Mouse (Mus musculus) lung, postnatal 4 days (tissue): ENCODE results near the gene Thbs1.

Experiments used
- DNase-seq, 2 experiments: peaks; one replicate each; pipeline ENCODE4 v3.0.0; 2021

Thbs1 gene

GRCm38 (mm10) chr2:118114671-118115070 is 3.0 kb downstream of the Thbs1 start:
- no peak for DNase-seq

- peak in 1 of 2 experiments; percentile 5 for DNase-seq
Measured at GRCm38 (mm10) chr2:118115647-118116046, 4.0 kb downstream of the Thbs1 start.

- DNase-seq: no peak
Measured at GRCm38 (mm10) chr2:118116180-118116579, 4.5 kb downstream of the Thbs1 start.

GRCm38 (mm10) chr2:118116754-118117290 is 5.1 kb downstream of the Thbs1 start:
- no peak for DNase-seq

- no peak for DNase-seq
Measured at GRCm38 (mm10) chr2:118117401-118117800, 5.7 kb downstream of the Thbs1 start.

GRCm38 (mm10) chr2:118118045-118118444 is 6.4 kb downstream of the Thbs1 start:
- peak in 1 of 2 experiments; percentile 4 for DNase-seq

- DNase-seq: peak in 1 of 2 experiments; percentile 3
Measured at GRCm38 (mm10) chr2:118118515-118118914, 6.8 kb downstream of the Thbs1 start.

- DNase-seq: peak in 1 of 2 experiments; percentile 6
Measured at GRCm38 (mm10) chr2:118119684-118120083, 8.0 kb downstream of the Thbs1 start.

GRCm38 (mm10) chr2:118120095-118120494 is 8.4 kb downstream of the Thbs1 start:
- DNase-seq: peak in 1 of 2 experiments; percentile 3

GRCm38 (mm10) chr2:118120751-118121150 is 9.1 kb downstream of the Thbs1 start:
- DNase-seq: peak in 1 of 2 experiments; percentile 3

GRCm38 (mm10) chr2:118122291-118122690 is 10.6 kb downstream of the Thbs1 start:
- DNase-seq: peak in 1 of 2 experiments; percentile 5

- DNase-seq: peak in 1 of 2 experiments; percentile 3
Measured at GRCm38 (mm10) chr2:118123743-118124142, 12.1 kb downstream of the Thbs1 start.

GRCm38 (mm10) chr2:118124437-118124836 is 12.8 kb downstream of the Thbs1 start:
- DNase-seq: peak in 1 of 2 experiments; percentile 3

GRCm38 (mm10) chr2:118125211-118125939 is 13.7 kb downstream of the Thbs1 start:
- DNase-seq: peak in 1 of 2 experiments; percentile 4

GRCm38 (mm10) chr2:118125943-118126470 is 14.3 kb downstream of the Thbs1 start:
- DNase-seq: peak in 1 of 2 experiments; percentile 3

- DNase-seq: no peak
Measured at GRCm38 (mm10) chr2:118127516-118128288, 16.0 kb downstream of the Thbs1 start.

- no peak for DNase-seq
Measured at GRCm38 (mm10) chr2:118128313-118128712, 16.6 kb downstream of the Thbs1 start.

GRCm38 (mm10) chr2:118137071-118137470 is 25.4 kb downstream of the Thbs1 start:
- no peak for DNase-seq

GRCm38 (mm10) chr2:118137776-118138175 is 26.1 kb downstream of the Thbs1 start:
- no peak for DNase-seq

GRCm38 (mm10) chr2:118139261-118139660 is 27.6 kb downstream of the Thbs1 start:
- DNase-seq: no peak

GRCm38 (mm10) chr2:118141651-118142050 is 30.0 kb downstream of the Thbs1 start:
- no peak for DNase-seq

GRCm38 (mm10) chr2:118147749-118148148 is 36.1 kb downstream of the Thbs1 start:
- peak in 1 of 2 experiments; percentile 54 for DNase-seq
